Mouse (Mus musculus): ENCODE results near the gene Sppl3. TPM values are rescaled to one million over a fixed set of nuclear protein-coding genes. Genes with fewer than 3 reads are reported as not detected.

Gene Sppl3
- polyA plus RNA-seq (2015; fragmentation: Nextera tagmentation; extraction: Ambion mirVana), result 49.0 and 72.3 TPM in 2 replicates

GRCm38 (mm10) chr5:115010577-115011216 is at the start of gene Sppl3:
Gene Sppl3, plus strand, starts transcription at chr5:115011137.

GRCm38 (mm10) chr5:114970824-114971227 is 40.1 kb upstream of the Sppl3 start, which contains the start of gene Hnf1a:
Gene Hnf1a, minus strand, starts transcription at chr5:114971094.

GRCm38 (mm10) chr5:115098195-115098594 is 87.3 kb downstream of the Sppl3 start, which contains the start of gene Gm10401:
Gene Gm10401, minus strand, starts transcription at chr5:115098295.

GRCm38 (mm10) chr5:115118961-115119570 is 108.1 kb downstream of the Sppl3 start, which contains the start of gene Acads:
Gene Acads, minus strand, starts transcription at chr5:115119346.

DNA sequence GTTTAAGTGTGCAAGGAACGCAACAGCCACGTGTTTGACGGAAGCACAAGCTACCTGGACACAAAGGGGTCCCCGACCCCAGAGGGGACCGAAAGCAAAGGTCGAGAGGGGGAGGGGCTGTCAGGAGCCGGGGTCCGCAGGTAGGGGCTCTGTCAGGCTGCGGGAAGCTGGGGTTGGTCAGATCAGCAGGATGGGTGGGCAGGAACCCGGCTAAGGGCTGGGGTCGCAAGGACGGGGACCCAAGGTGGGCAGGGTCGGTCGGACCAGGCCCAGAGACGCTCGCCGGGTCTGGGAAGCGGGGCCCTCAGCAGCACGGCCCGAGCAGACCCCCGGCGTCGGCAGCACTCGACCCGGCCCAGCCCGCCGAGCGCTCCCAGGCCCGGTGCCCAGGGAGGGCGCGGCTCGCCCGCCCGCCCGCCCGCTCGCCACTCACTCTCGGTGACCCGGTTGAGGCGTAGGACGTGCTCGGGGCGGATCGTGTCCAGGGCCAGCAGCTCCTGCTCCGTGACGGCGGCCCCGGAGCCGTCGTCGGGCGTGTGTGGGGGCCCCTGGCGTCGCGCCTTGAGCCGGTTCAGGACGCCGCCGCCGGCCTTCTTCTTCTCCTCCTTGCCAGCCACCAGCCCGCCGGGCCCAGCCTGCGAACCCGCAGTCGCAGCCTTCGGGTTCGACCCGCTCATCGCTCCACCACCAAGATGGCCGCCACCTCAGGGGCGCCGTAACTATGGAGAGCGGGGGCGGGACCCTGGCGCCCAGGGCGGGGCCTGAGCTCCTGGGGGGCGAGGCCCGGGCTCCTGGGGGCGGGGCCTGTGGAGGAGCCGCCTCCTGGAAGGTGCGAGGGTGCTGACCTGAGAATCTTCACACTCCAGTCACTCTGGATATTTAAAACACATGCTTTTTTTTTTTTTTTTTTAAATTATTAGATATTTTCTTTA is 123.6 kb downstream of the Sppl3 start, which contains the start of gene Unc119b:
Unc119b (minus strand) TSS at position 742 of the 932 bp plus-strand sequence.

Other genes with a start within 250 kb of the Sppl3 start
- 29.3 and 30.6 TPM in 2 replicates for gene Ankrd13a, start 236.5 kb upstream of the Sppl3 start, polyA plus RNA-seq (2015; fragmentation: Nextera tagmentation; extraction: Ambion mirVana)
- 33.4 and 38.9 TPM in 2 replicates for gene Git2, start 235.6 kb upstream of the Sppl3 start, polyA plus RNA-seq (2015; fragmentation: Nextera tagmentation; extraction: Ambion mirVana)
- gene 1500011B03Rik, start 187.7 kb upstream of the Sppl3 start, polyA plus RNA-seq (2015; fragmentation: Nextera tagmentation; extraction: Ambion mirVana), result 337 and 360 TPM in 2 replicates
- not detected in 2 replicates for gene 4930519G04Rik, start 157.5 kb upstream of the Sppl3 start, polyA plus RNA-seq (2015; fragmentation: Nextera tagmentation; extraction: Ambion mirVana)
- gene Gm9936, start 152.5 kb upstream of the Sppl3 start, polyA plus RNA-seq (2015; fragmentation: Nextera tagmentation; extraction: Ambion mirVana), result 2.0 and 2.6 TPM in 2 replicates
- 6.6 and 7.8 TPM in 2 replicates for gene Oasl2, start 114.2 kb upstream of the Sppl3 start, polyA plus RNA-seq (2015; fragmentation: Nextera tagmentation; extraction: Ambion mirVana)
- 0.27 and 1.3 TPM in 2 replicates for gene Oasl1, start 87.9 kb upstream of the Sppl3 start, polyA plus RNA-seq (2015; fragmentation: Nextera tagmentation; extraction: Ambion mirVana)
- gene 2210016L21Rik, start 69.0 kb upstream of the Sppl3 start, polyA plus RNA-seq (2015; fragmentation: Nextera tagmentation; extraction: Ambion mirVana), result 220 and 232 TPM in 2 replicates
- 0.06 and 0.09 TPM in 2 replicates for gene Hnf1a, start 40.0 kb upstream of the Sppl3 start, polyA plus RNA-seq (2015; fragmentation: Nextera tagmentation; extraction: Ambion mirVana)
- gene Gm10401, start 87.2 kb downstream of the Sppl3 start, polyA plus RNA-seq (2015; fragmentation: Nextera tagmentation; extraction: Ambion mirVana), result 41.5 and 53.5 TPM in 2 replicates
- 21.4 and 22.5 TPM in 2 replicates for gene Acads, start 108.2 kb downstream of the Sppl3 start, polyA plus RNA-seq (2015; fragmentation: Nextera tagmentation; extraction: Ambion mirVana)
- 21.6 and 25.5 TPM in 2 replicates for gene Unc119b, start 123.8 kb downstream of the Sppl3 start, polyA plus RNA-seq (2015; fragmentation: Nextera tagmentation; extraction: Ambion mirVana)
- 25.1 and 28.6 TPM in 2 replicates for gene Mlec, start 147.0 kb downstream of the Sppl3 start, polyA plus RNA-seq (2015; fragmentation: Nextera tagmentation; extraction: Ambion mirVana)
- gene Cabp1, start 183.2 kb downstream of the Sppl3 start, polyA plus RNA-seq (2015; fragmentation: Nextera tagmentation; extraction: Ambion mirVana), result 42.5 and 54.4 TPM in 2 replicates
- 122 TPM in 2 replicates for gene Pop5, start 224.7 kb downstream of the Sppl3 start, polyA plus RNA-seq (2015; fragmentation: Nextera tagmentation; extraction: Ambion mirVana)

All from neural tube, postnatal 0 days (tissue).